Mouse (Mus musculus) heart, postnatal 0 days (tissue): ENCODE results near the gene Plpp3.

Experiments used
- CTCF ChIP-seq: IDR thresholded peaks from 2 replicates; pipeline ENCODE4 v1.5.1; 2016; ENCODE audit warnings: antibody characterized with exemption, control low read depth, low read depth
- EP300 ChIP-seq: IDR thresholded peaks from 2 replicates; pipeline ENCODE4 v1.6.1; 2016; ENCODE audit warnings: antibody characterized with exemption, low read depth

DNA sequence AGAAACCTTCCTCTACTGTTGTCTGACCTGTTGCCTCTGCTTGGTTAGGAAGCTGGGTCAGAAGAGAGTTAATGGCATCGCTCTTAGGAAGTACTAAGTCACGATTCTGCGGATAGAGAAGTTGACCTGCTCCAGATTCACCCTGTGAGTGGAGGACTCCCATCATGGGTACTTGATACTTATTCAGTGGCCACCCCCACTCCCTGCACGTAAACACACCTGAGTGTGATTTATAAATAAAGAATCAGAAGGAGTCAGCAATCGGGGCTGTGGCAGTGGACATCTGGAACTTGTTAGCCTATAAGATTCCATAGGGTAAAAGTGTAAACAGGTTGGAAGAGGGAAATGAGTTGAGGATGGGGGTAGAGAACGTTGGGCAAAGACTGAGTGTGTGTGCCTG, 49.0 kb downstream of the Plpp3 start:
- TF ChIP-seq CTCF = no peak
- no peak for TF ChIP-seq EP300
